In the genomic region with DNA sequence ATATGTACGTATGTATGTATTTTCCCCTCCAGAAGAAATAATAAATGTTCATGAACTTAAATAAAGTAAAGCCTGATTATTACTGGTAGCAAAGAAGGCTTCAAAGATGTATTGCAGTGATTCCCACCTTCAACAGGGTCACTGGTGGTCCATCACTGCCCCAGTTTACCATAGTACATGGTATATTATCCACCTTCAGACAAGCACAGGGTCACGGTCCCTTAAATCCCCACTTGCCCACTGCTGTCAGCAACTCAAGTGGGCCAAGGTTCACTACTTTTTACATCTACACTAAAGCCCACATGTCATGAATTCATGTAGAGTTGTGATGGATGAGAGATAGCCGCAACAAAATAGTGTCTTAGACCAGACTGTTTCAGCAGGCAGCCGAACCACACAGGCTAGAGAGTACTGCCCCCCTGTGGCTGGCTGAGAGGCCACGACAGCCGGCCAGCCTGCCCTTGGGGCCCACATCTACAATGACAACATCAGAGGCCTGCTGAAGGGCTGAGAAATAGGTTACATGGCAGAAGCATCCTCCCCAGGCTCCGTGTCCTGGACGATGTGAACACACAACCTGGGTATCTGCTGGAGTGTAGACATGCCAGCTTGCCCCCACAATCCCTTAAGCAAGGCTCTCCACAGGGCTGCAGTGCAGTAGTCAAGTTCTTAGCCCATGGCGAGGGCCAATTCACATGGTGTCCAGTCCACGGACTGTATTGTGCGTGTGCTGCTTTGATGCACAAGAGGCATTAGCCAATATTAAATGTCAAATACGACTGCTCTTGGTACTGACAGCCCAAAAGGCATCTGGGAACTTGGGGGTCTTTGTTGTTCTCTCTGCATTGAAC, we compare ENCODE assay signal across 8 mouse cellular contexts. TPM values are rescaled to one million over a fixed set of nuclear protein-coding genes. Genes with fewer than 3 reads are reported as not detected.
DNase-seq lines count a peak whose midpoint lies in the region; ATAC-seq and TF ChIP-seq lines count a peak whose summit lies in the region.

No protein-coding gene starts in this region.

- H3K4me3 ChIP-seq in C2C12 (ENCODE audit: insufficient read depth, poor library complexity, severe bottlenecking) = no peak overlapping the region
- H3K4me3 ChIP-seq in forebrain, embryonic 11.5 days (ENCODE audit: low read depth, low read length) = no peak overlapping the region
- H3K4me3 ChIP-seq in heart, embryonic 15.5 days = no peak overlapping the region
- no peak overlapping the region for H3K4me3 ChIP-seq in kidney, postnatal 0 days (replicated peaks; ENCODE audit: low read depth, low read length)
- H3K4me3 ChIP-seq in liver, embryonic 12.5 days = no peak overlapping the region
- H3K4me3 ChIP-seq in neural tube, embryonic 14.5 days (ENCODE audit: low read depth, low read length) = no peak overlapping the region

- no peaks in the 10 kb centered on the region for H3K27me3 ChIP-seq in C2C12 (ENCODE audit: control insufficient read depth, insufficient read depth, insufficient read length)
- H3K27me3 ChIP-seq in forebrain, embryonic 11.5 days (ENCODE audit: control insufficient read depth, insufficient read depth, low read length) = no peaks in the 10 kb centered on the region
- no peaks in the 10 kb centered on the region for H3K27me3 ChIP-seq in heart, embryonic 15.5 days
- no peaks in the 10 kb centered on the region for H3K27me3 ChIP-seq in kidney, postnatal 0 days (ENCODE audit: insufficient read depth, low read length)
- no peaks in the 10 kb centered on the region for H3K27me3 ChIP-seq in liver, embryonic 12.5 days (replicated peaks)
- H3K27me3 ChIP-seq in neural tube, embryonic 14.5 days (ENCODE audit: control insufficient read depth, insufficient read depth, low read length) = no peaks in the 10 kb centered on the region

- no peak overlapping the region for H3K27ac ChIP-seq in forebrain, embryonic 11.5 days (ENCODE audit: low read depth, low read length)
- H3K27ac ChIP-seq in heart, embryonic 15.5 days = no peak overlapping the region
- no peak overlapping the region for H3K27ac ChIP-seq in kidney, postnatal 0 days
- H3K27ac ChIP-seq in liver, embryonic 12.5 days = no peak overlapping the region
- no peak overlapping the region for H3K27ac ChIP-seq in neural tube, embryonic 14.5 days (ENCODE audit: low read depth, low read length)

- peak; percentile 65; the same call in 1 of the 2 replicates for ATAC-seq in forebrain, embryonic 11.5 days (replicated peaks; ENCODE audit: low FRiP score)
- ATAC-seq in heart, embryonic 15.5 days (replicated peaks; ENCODE audit: insufficient number of reproducible peaks, insufficient read depth, low FRiP score, low read depth) = peak; percentile 53
- ATAC-seq in kidney, postnatal 0 days (replicated peaks; ENCODE audit: low FRiP score, low read depth) = peak; percentile 65; the same call in 1 of the 2 replicates
- 0 out of 2 replicates have a peak, but pooled peaks have one; percentile 18 for ATAC-seq in liver, embryonic 12.5 days
- ATAC-seq in neural tube, embryonic 14.5 days (ENCODE audit: low read depth) = peak; percentile 71

- peak; percentile 88 for TF ChIP-seq CTCF in C2C12 (IDR thresholded peaks at IDR 0.05; ENCODE audit: control insufficient read depth, insufficient read depth, insufficient read length)
- peak; percentile 73 for TF ChIP-seq CTCF in brain, embryonic 14.5 days (IDR thresholded peaks at IDR 0.05; ENCODE audit: borderline replicate concordance, extremely low read depth, insufficient read depth, insufficient read length)
- TF ChIP-seq CTCF in kidney, postnatal 0 days (IDR thresholded peaks at IDR 0.05; ENCODE audit: low read depth) = peak; percentile 89

- H3K79me2 ChIP-seq in C2C12 (ENCODE audit: control insufficient read depth, insufficient read depth) = no peaks in the 10 kb centered on the region

- H3ac ChIP-seq in C2C12 (ENCODE audit: control insufficient read depth, insufficient read length, low read depth) = no peak overlapping the region

- 56% methylated on average over 12 of the region's 12 CpGs for WGBS in forebrain, embryonic 11.5 days
- WGBS in heart, embryonic 15.5 days = 49% methylated on average over 12 of the region's 12 CpGs
- 52% methylated on average over 12 of the region's 12 CpGs for WGBS in kidney, postnatal 0 days
- WGBS in liver, embryonic 12.5 days (ENCODE audit: insufficient replicate concordance) = 44% methylated on average over 12 of the region's 12 CpGs
- 54% methylated on average over 12 of the region's 12 CpGs for WGBS in neural tube, embryonic 14.5 days

- no peak for TF ChIP-seq POLR2A in brain, embryonic 14.5 days (IDR thresholded peaks at IDR 0.05; ENCODE audit: borderline replicate concordance, extremely low read depth, insufficient read depth, insufficient read length, poor library complexity, severe bottlenecking)

- DNase-seq in brain, embryonic 14.5 days (ENCODE audit: low read depth) = peak; percentile 68
- peak; percentile 81 for DNase-seq in forebrain, embryonic 11.5 days (ENCODE audit: low spot score)
- DNase-seq in kidney, postnatal 0 days (ENCODE audit: low spot score) = peak; percentile 87
- DNase-seq in urinary bladder, postnatal 25 days (ENCODE audit: low spot score) = peak; percentile 82

- H3K4me2 ChIP-seq in forebrain, embryonic 11.5 days (ENCODE audit: low read depth, low read length, severe bottlenecking) = no peak overlapping the region
- H3K4me2 ChIP-seq in heart, embryonic 15.5 days = no peak overlapping the region
- no peak overlapping the region for H3K4me2 ChIP-seq in kidney, postnatal 0 days (ENCODE audit: low read length)
- no peak overlapping the region for H3K4me2 ChIP-seq in liver, embryonic 12.5 days
- no peak overlapping the region for H3K4me2 ChIP-seq in neural tube, embryonic 14.5 days (ENCODE audit: low read depth, low read length)

- H3K4me1 ChIP-seq in forebrain, embryonic 11.5 days (replicated peaks; ENCODE audit: control insufficient read depth, insufficient read depth, low read length) = no peaks in the 10 kb centered on the region; the same call in 1 of the 2 replicates
- H3K4me1 ChIP-seq in heart, embryonic 15.5 days (replicated peaks) = no peaks in the 10 kb centered on the region
- 0 out of 2 replicates have a peak, but pooled peaks cover 4% of the 10 kb centered on the region for H3K4me1 ChIP-seq in kidney, postnatal 0 days (replicated peaks; ENCODE audit: insufficient read depth, low read length)
- no peaks in the 10 kb centered on the region for H3K4me1 ChIP-seq in liver, embryonic 12.5 days
- no peaks in the 10 kb centered on the region for H3K4me1 ChIP-seq in neural tube, embryonic 14.5 days (ENCODE audit: control insufficient read depth, insufficient read depth, low read length)

- H3K36me3 ChIP-seq in C2C12 (ENCODE audit: control insufficient read depth, insufficient read depth) = no peaks in the 10 kb centered on the region
- no peaks in the 10 kb centered on the region for H3K36me3 ChIP-seq in forebrain, embryonic 11.5 days (ENCODE audit: control insufficient read depth, insufficient read depth, low read length)
- H3K36me3 ChIP-seq in heart, embryonic 15.5 days = no peaks in the 10 kb centered on the region
- no peaks in the 10 kb centered on the region for H3K36me3 ChIP-seq in kidney, postnatal 0 days (ENCODE audit: insufficient read depth, low read length)
- no peaks in the 10 kb centered on the region for H3K36me3 ChIP-seq in liver, embryonic 12.5 days
- no peaks in the 10 kb centered on the region for H3K36me3 ChIP-seq in neural tube, embryonic 14.5 days (ENCODE audit: control insufficient read depth, insufficient read depth, low read length)

- no peaks in the 10 kb centered on the region for H3K9me3 ChIP-seq in forebrain, embryonic 11.5 days (ENCODE audit: control insufficient read depth, low read length)
- no peaks in the 10 kb centered on the region for H3K9me3 ChIP-seq in heart, embryonic 15.5 days (replicated peaks)
- no peaks in the 10 kb centered on the region for H3K9me3 ChIP-seq in kidney, postnatal 0 days (replicated peaks; ENCODE audit: low read length)
- no peaks in the 10 kb centered on the region for H3K9me3 ChIP-seq in liver, embryonic 12.5 days (replicated peaks)
- H3K9me3 ChIP-seq in neural tube, embryonic 14.5 days (ENCODE audit: control insufficient read depth, low read length) = no peaks in the 10 kb centered on the region

- no peaks in the 10 kb centered on the region for H3K79me3 ChIP-seq in C2C12 (ENCODE audit: low read depth)

- no peak overlapping the region for H3K9ac ChIP-seq in forebrain, embryonic 11.5 days (ENCODE audit: low read length)
- H3K9ac ChIP-seq in heart, embryonic 15.5 days = no peak overlapping the region
- no peak overlapping the region for H3K9ac ChIP-seq in kidney, postnatal 0 days (ENCODE audit: low read depth, low read length)
- H3K9ac ChIP-seq in liver, embryonic 12.5 days = no peak overlapping the region
- no peak overlapping the region for H3K9ac ChIP-seq in neural tube, embryonic 14.5 days (replicated peaks; ENCODE audit: low read depth, low read length)

TF ChIP-seq in C2C12, 6 proteins besides CTCF, POLR2A, EP300 and RAD21:
- TF ChIP-seq USF1 (IDR thresholded peaks at IDR 0.05; ENCODE audit: low read depth) (no peak), CEBPB (IDR thresholded peaks at IDR 0.05; ENCODE audit: low read depth) (no peak), MYOG (IDR thresholded peaks at IDR 0.05; ENCODE audit: control insufficient read depth, extremely low read depth, insufficient read length) (no peak), FOSL1 (IDR thresholded peaks at IDR 0.05; ENCODE audit: insufficient read depth, low read length, poor library complexity, severe bottlenecking) (no peak), MYOD1 (IDR thresholded peaks at IDR 0.05; ENCODE audit: control insufficient read depth, insufficient read length, low read depth) (no peak), MAX (IDR thresholded peaks at IDR 0.05) (no peak)

RNA-seq across cellular contexts. Expression of gene Tjp1, which starts 29.6 kb away (rescaled TPM):
- polyA plus RNA-seq in C2C12 (2012; fragmentation: generic; extraction: Trizol) = 19.3 TPM
- polyA plus RNA-seq in brain, embryonic 14.5 days (2012; rRNA removed) = 29.6 and 44.8 TPM in 2 replicates
- polyA plus RNA-seq in forebrain, embryonic 11.5 days (2014; fragmentation: Nextera tagmentation; extraction: Ambion mirVana) = 28.3 and 30.3 TPM in 2 replicates
- polyA plus RNA-seq in heart, embryonic 15.5 days (2015; fragmentation: Nextera tagmentation; extraction: Ambion mirVana) = 21.0 and 24.4 TPM in 2 replicates
- polyA plus RNA-seq in kidney, postnatal 0 days (2015; fragmentation: Nextera tagmentation; extraction: Ambion mirVana) = 25.8 and 28.3 TPM in 2 replicates
- 7.0 and 7.9 TPM in 2 replicates for polyA plus RNA-seq in liver, embryonic 12.5 days (2016; fragmentation: Nextera tagmentation; extraction: Ambion mirVana)
- 33.1 and 37.0 TPM in 2 replicates for polyA plus RNA-seq in neural tube, embryonic 14.5 days (2014; fragmentation: Nextera tagmentation; extraction: Ambion mirVana)

Comparison
In these comparisons a context has a peak if more than half of its experiments do, and no peak if none do; other contexts are left out.
1. ATAC-seq: peak in every context shown above with its lines; median percentile 71 in neural tube, embryonic 14.5 days; 65 in forebrain, embryonic 11.5 days; 65 in kidney, postnatal 0 days; 53 in heart, embryonic 15.5 days; 18 in liver, embryonic 12.5 days.